Mouse (Mus musculus): ENCODE results near the gene Ulk4. TPM values are rescaled to one million over a fixed set of nuclear protein-coding genes. Genes with fewer than 3 reads are reported as not detected.
"Not testable (repeated sequence)": the region's sequence is repeated elsewhere in the genome, so short reads cannot be mapped to it uniquely, and the experiment has no call there.

Ulk4 gene
- polyA plus RNA-seq, 1 experiment: 7.3 TPM

- Histone ChIP-seq H3K4me3 (ENCODE audit: insufficient read depth, low read length) (no peak overlapping the region), H3K27ac (ENCODE audit: insufficient read depth, low read length) (no peak overlapping the region), H3K4me1 (ENCODE audit: control insufficient read depth, insufficient read depth, low read length) (no peaks in the 10 kb centered on the region)
- TF ChIP-seq POLR2A (IDR thresholded peaks at IDR 0.05; ENCODE audit: extremely low read depth, insufficient read depth, low read length) (no peak), CTCF (IDR thresholded peaks at IDR 0.05; ENCODE audit: extremely low read depth, insufficient read depth, low read length) (no peak)
These were observed 349.9 kb downstream of the Ulk4 start for GRCm38 (mm10) chr9:120926939-120927606.

GRCm38 (mm10) chr9:120926126-120926525 lies 350.9 kb downstream of the Ulk4 start:
- Histone ChIP-seq H3K4me3 (ENCODE audit: insufficient read depth, low read length) (no peak overlapping the region), H3K27ac (ENCODE audit: insufficient read depth, low read length) (no peak overlapping the region), H3K4me1 (ENCODE audit: control insufficient read depth, insufficient read depth, low read length) (no peaks in the 10 kb centered on the region)
- no peak for TF ChIP-seq CTCF (IDR thresholded peaks at IDR 0.05; ENCODE audit: extremely low read depth, insufficient read depth, low read length)
- no peak for TF ChIP-seq POLR2A (IDR thresholded peaks at IDR 0.05; ENCODE audit: extremely low read depth, insufficient read depth, low read length)

GRCm38 (mm10) chr9:120919130-120919529 lies 357.9 kb downstream of the Ulk4 start:
- H3K27ac ChIP-seq (ENCODE audit: insufficient read depth, low read length): no peak overlapping the region
- H3K4me3 ChIP-seq (ENCODE audit: insufficient read depth, low read length): no peak overlapping the region
- H3K4me1 ChIP-seq (ENCODE audit: control insufficient read depth, insufficient read depth, low read length): no peaks in the 10 kb centered on the region
- TF ChIP-seq POLR2A (IDR thresholded peaks at IDR 0.05; ENCODE audit: extremely low read depth, insufficient read depth, low read length): no peak
- no peak for TF ChIP-seq CTCF (IDR thresholded peaks at IDR 0.05; ENCODE audit: extremely low read depth, insufficient read depth, low read length)

GRCm38 (mm10) chr9:120918642-120919041 lies 358.4 kb downstream of the Ulk4 start:
- H3K27ac ChIP-seq (ENCODE audit: insufficient read depth, low read length): no peak overlapping the region
- H3K4me1 ChIP-seq (ENCODE audit: control insufficient read depth, insufficient read depth, low read length): no peaks in the 10 kb centered on the region
- no peak overlapping the region for H3K4me3 ChIP-seq (ENCODE audit: insufficient read depth, low read length)
- TF ChIP-seq POLR2A (IDR thresholded peaks at IDR 0.05; ENCODE audit: extremely low read depth, insufficient read depth, low read length) (no peak), CTCF (IDR thresholded peaks at IDR 0.05; ENCODE audit: extremely low read depth, insufficient read depth, low read length) (no peak)

- TF ChIP-seq POLR2A (IDR thresholded peaks at IDR 0.05; ENCODE audit: extremely low read depth, insufficient read depth, low read length) (no peak), CTCF (IDR thresholded peaks at IDR 0.05; ENCODE audit: extremely low read depth, insufficient read depth, low read length) (no peak)
- Histone ChIP-seq H3K4me1 (ENCODE audit: control insufficient read depth, insufficient read depth, low read length) (no peaks in the 10 kb centered on the region), H3K4me3 (ENCODE audit: insufficient read depth, low read length) (no peak overlapping the region), H3K27ac (ENCODE audit: insufficient read depth, low read length) (no peak overlapping the region)
These were observed 358.8 kb downstream of the Ulk4 start for GRCm38 (mm10) chr9:120918211-120918610.

- not testable (repeated sequence) for H3K27ac ChIP-seq (ENCODE audit: insufficient read depth, low read length); H3K4me3 ChIP-seq (ENCODE audit: insufficient read depth, low read length); H3K4me1 ChIP-seq (ENCODE audit: control insufficient read depth, insufficient read depth, low read length)
These were observed 359.4 kb downstream of the Ulk4 start for GRCm38 (mm10) chr9:120917619-120918018.

GRCm38 (mm10) chr9:120914877-120915459 lies 362.0 kb downstream of the Ulk4 start:
- no peak for TF ChIP-seq POLR2A (IDR thresholded peaks at IDR 0.05; ENCODE audit: extremely low read depth, insufficient read depth, low read length)
- no peak for TF ChIP-seq CTCF (IDR thresholded peaks at IDR 0.05; ENCODE audit: extremely low read depth, insufficient read depth, low read length)
- Histone ChIP-seq H3K4me3 (ENCODE audit: insufficient read depth, low read length) (no peak overlapping the region), H3K4me1 (ENCODE audit: control insufficient read depth, insufficient read depth, low read length) (no peaks in the 10 kb centered on the region), H3K27ac (ENCODE audit: insufficient read depth, low read length) (no peak overlapping the region)

- Histone ChIP-seq H3K4me3 (ENCODE audit: insufficient read depth, low read length) (no peak overlapping the region), H3K4me1 (ENCODE audit: control insufficient read depth, insufficient read depth, low read length) (no peaks in the 10 kb centered on the region), H3K27ac (ENCODE audit: insufficient read depth, low read length) (no peak overlapping the region)
- no peak for TF ChIP-seq CTCF (IDR thresholded peaks at IDR 0.05; ENCODE audit: extremely low read depth, insufficient read depth, low read length)
- TF ChIP-seq POLR2A (IDR thresholded peaks at IDR 0.05; ENCODE audit: extremely low read depth, insufficient read depth, low read length): no peak
These were observed 362.6 kb downstream of the Ulk4 start for GRCm38 (mm10) chr9:120914429-120914828.

GRCm38 (mm10) chr9:120913152-120913551 lies 363.8 kb downstream of the Ulk4 start:
- Histone ChIP-seq H3K27ac (ENCODE audit: insufficient read depth, low read length) (no peak overlapping the region), H3K4me3 (ENCODE audit: insufficient read depth, low read length) (no peak overlapping the region), H3K4me1 (ENCODE audit: control insufficient read depth, insufficient read depth, low read length) (no peaks in the 10 kb centered on the region)
- TF ChIP-seq CTCF (IDR thresholded peaks at IDR 0.05; ENCODE audit: extremely low read depth, insufficient read depth, low read length) (no peak), POLR2A (IDR thresholded peaks at IDR 0.05; ENCODE audit: extremely low read depth, insufficient read depth, low read length) (no peak)

GRCm38 (mm10) chr9:120908461-120908860 lies 368.5 kb downstream of the Ulk4 start:
- Histone ChIP-seq H3K4me3 (ENCODE audit: insufficient read depth, low read length) (no peak overlapping the region), H3K4me1 (ENCODE audit: control insufficient read depth, insufficient read depth, low read length) (no peaks in the 10 kb centered on the region), H3K27ac (ENCODE audit: insufficient read depth, low read length) (no peak overlapping the region)
- no peak for TF ChIP-seq CTCF (IDR thresholded peaks at IDR 0.05; ENCODE audit: extremely low read depth, insufficient read depth, low read length)
- no peak for TF ChIP-seq POLR2A (IDR thresholded peaks at IDR 0.05; ENCODE audit: extremely low read depth, insufficient read depth, low read length)

Other genes starting within 250 kb of the Ulk4 start
- gene Trak1, start 20.3 kb upstream of the Ulk4 start, polyA plus RNA-seq (2012; rRNA removed): 139 and 140 TPM in 2 replicates
- 1,499 and 1,678 TPM in 2 replicates for gene Cck, start 218.5 kb upstream of the Ulk4 start, polyA plus RNA-seq (2012; rRNA removed)